Mouse (Mus musculus): ENCODE measurements around the gene Endov.

Gene Endov

DNA sequence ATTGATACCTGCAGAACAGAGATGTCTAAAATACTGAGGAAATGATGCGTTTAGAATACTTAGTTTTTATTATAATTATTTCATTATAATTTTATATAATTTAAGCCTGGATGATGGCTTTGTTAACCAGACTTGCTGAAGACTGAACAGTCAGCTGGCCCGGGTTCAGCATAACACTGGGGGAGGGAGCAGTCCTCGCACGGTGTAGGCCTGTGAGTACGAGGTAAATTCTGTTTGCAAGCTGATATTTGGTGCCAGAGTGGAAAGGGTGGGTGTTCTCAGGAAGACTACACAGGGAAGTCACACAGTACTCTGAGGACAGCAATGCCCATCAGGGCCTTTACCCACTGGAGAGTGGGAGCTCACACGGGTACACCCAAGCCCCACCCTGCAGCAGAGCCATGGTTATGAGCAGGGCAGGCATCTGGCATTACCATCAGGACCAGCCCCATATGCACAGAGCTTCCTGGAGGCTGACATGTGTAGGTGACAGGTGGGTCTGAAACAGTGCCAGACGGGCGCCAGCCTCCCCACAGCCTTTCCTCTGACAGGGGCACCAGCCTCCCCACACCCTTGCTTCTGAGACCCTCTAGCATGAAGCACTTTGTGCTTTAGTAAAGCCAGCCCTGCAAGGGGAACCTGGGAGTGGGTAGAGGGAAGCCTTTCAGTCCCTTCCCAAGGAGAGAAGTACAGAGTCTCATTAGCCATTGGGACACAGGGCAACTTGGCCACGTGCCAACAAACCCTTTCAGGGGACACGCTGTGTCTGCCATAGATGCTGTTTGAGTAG, 59.6 kb downstream of the Endov start:
- ChIA-PET CTCF (no interaction called here), POLR2A (interaction anchor here in 2 of 4 experiments (0.5 to 1.3 kb wide), 2 partner anchors 19 to 51 kb away, joined by 4 read pairs; no protein-coding TSS in a partner anchor)

GRCm38 (mm10) chr11:119551468-119551867, 60.3 kb downstream of the Endov start:
- ChIA-PET CTCF (no interaction called here), POLR2A (interaction anchor here in 1 of 4 experiments (0.5 kb wide), 1 partner anchor 50 kb away, joined by 4 read pairs; no protein-coding TSS in a partner anchor)

DNA sequence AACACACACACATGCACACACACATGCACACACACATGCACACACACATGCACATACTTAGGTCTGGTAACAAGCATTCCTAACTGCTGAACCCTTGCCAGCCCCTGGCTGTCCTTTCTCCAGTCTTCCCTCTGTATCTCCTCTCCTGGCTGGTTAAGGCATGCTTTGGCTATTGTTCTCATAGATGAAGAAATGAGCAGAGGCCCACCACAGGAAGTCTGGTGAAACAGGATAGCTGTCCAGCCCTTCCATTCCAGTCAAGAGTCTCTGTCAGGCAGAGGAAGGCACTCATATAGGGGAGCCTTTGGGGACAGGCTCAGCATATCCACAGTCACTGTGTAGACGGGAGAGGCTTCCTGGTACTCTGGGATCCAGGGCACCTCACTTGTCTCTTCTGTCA, 61.2 kb downstream of the Endov start:
- ChIA-PET CTCF (interaction anchor here in 1 of 4 experiments (0.7 kb wide), 1 partner anchor 9 kb away, joined by 3 read pairs; no protein-coding TSS in a partner anchor), POLR2A (no interaction called here)

DNA sequence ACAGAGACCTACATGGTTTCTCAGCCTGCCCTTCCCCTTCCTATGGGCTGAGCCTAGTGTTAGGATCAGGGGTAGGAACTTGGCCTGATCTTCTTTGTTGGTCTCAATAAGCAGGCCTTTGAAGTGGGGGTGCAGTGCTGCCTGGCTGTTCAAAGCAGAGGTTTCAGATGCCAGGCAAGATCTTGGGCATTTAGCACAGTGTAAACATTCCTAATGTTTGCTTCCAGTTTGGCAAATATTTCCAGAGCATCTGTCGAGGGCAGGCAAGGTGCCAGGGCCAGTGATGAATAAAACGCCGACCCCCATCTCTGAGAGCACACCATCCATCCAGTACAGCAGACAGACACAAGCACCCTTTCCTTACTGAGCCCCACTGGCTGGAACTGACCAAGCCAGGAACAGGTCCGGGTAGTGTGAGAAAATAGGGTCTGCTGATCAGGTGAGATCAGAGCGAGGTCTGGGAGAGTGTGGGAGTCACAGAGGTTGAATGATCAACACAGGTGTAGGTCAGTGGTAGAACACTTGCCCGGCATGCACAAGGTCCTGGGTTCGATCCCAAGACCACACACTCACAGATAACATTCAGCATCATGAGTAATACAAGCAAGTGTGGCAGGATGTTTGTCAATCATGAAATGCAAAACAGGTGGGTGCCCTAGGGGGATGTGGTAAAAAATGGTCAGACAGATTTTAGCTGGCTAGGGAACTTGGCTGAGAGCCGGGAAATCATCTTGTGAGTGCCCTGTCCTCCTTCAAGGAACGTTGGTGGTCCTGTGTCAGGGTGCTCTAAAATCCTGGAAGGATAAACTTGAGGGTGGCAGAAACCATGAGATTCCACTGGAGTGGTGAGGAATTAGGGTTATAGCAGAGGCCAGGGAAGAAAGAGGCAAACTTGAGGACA, 62.0 kb downstream of the Endov start:
- POLR2A ChIA-PET = no interaction called here

GRCm38 (mm10) chr11:119554706-119555105, 63.6 kb downstream of the Endov start:
- ChIA-PET CTCF (no interaction called here), POLR2A (interaction anchor here in 2 of 4 experiments (1.0 to 2.8 kb wide), 2 partner anchors 9 to 11 kb away, joined by 3 to 10 read pairs; no protein-coding TSS in a partner anchor)

More for the DNA sequence above, 62.0 kb downstream of the Endov start:
- CTCF ChIA-PET = no interaction called here

DNA sequence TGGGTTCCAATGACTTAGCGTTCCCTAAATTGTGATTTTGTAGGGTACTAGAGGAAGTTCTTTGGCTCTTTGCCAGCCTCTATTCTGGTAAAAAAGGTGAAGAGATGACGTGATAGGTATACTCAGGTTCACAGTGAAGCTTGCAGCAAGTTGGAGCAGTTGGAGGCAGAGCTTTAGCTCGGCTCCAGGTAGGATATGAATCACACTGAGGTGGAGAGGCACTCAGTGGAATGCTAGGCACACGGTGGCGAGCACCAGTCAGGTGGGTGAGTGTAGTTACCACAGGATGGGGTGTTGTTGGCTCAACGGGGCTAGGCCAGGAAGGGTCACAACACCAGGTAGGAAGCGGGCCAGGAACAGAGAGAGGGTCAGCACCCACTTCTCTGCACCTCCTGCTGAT, 64.0 kb downstream of the Endov start:
- POLR2A ChIA-PET = interaction anchor here in 2 of 4 experiments (0.6 to 2.8 kb wide), 6 partner anchors 8 to 91 kb away, joined by 3 to 10 read pairs (median 3); no protein-coding TSS in a partner anchor
- CTCF ChIA-PET = no interaction called here

DNA sequence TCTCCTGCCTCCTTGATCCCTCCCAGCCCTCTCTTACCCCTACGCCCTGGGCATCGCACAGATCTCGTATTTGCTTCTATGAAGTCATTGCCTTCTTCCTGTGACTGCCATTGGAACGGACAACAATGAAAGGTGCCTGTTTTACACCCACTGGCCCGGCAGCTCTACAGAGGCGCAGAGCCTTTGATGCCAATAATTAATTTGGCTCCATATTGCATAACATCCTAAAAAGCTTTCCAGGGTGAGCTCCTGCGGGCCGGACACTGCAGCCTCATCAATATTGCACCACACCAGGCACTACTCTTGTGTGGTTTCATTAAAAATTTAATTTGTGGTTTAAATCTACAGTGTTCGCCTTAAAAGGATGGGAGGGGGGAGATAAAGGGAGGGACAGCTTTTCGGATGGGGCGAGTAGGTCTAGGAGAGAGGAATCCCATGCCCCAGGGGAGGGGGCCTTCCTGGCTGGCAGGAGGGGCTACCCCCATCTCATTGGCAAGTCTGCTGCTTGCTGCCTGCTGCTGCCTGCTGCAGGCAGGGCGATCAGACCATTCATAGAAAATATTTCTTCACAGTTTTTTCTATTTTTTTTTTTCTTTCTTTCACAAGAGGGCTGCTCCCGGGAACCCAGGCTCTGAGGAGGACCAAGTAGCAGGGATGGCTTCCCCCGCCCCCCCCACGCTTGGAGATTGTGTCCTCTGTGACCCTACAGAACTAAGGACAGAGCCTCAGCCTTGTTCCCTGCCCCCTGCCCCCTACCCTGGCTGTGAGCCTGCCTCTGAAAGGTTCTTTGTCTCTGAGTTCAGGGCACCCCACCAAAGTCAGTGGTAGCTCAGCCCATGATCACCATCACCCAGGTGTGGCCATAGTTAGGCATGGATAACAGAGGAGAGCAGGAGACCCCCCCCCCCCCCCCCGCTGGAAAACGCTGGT, 67.1 kb downstream of the Endov start:
- POLR2A ChIA-PET = interaction anchor here in 3 of 4 experiments (0.6 to 6.5 kb wide), 14 partner anchors 11 to 384 kb away, joined by 3 to 40 read pairs (median 5); partner anchors contain the start of genes Nptx1 (in 2 of the 3), Baiap2 (in 1 of the 3) and Rptor (in 1 of the 3)

GRCm38 (mm10) chr11:119558870-119559610, 67.9 kb downstream of the Endov start:
- ChIA-PET POLR2A (interaction anchor here in 3 of 4 experiments (0.6 to 6.5 kb wide), 19 partner anchors 11 to 383 kb away, joined by 3 to 40 read pairs (median 4); partner anchors contain the start of genes Nptx1 (in 2 of the 3), Baiap2 (in 1 of the 3) and Rptor (in 1 of the 3)), CTCF (interaction anchor here in 2 of 4 experiments (0.5 to 1.5 kb wide), 5 partner anchors 14 to 553 kb away, joined by 3 to 5 read pairs (median 3); no protein-coding TSS in a partner anchor)

More for the DNA sequence above, 67.1 kb downstream of the Endov start:
- CTCF ChIA-PET = interaction anchor here in 2 of 4 experiments (0.6 to 1.5 kb wide), 5 partner anchors 13 to 553 kb away, joined by 3 to 5 read pairs (median 3); no protein-coding TSS in a partner anchor
